Mouse (Mus musculus): ENCODE data around the gene Adgrg1. TPM values are rescaled to one million over a fixed set of nuclear protein-coding genes. Genes with fewer than 3 reads are reported as not detected.

Adgrg1 gene
- polyA plus RNA-seq, 1 experiment from 2014 or later: 107 TPM

DNA sequence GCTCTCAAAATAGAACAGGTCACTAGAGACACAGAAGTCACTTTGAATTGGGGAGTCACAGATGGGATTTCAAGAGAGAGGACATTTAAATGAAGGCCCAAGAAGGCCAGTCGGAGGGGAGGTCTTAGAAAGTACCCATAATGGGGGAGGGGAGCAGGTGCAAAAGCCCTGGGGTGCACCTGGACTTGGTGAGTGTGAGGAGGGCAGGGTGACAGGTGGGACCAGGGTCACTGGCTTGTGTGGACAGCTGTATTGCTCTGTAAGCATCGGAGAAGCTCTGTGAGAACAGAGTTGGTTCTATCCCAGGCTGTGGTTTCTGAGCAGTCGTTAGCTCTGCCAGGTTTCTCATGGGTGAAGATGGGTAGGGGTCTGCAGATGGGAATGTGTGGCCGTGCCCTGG lies 17.5 kb downstream of the Adgrg1 start:
- Histone ChIP-seq H3K27me3 (ENCODE audit: poor library complexity, severe bottlenecking) (no peaks in the 10 kb centered on the region), H3K4me1 (peaks cover 74% of the 10 kb centered on the region), H3K27ac (peak overlapping the region; percentile 96)

DNA sequence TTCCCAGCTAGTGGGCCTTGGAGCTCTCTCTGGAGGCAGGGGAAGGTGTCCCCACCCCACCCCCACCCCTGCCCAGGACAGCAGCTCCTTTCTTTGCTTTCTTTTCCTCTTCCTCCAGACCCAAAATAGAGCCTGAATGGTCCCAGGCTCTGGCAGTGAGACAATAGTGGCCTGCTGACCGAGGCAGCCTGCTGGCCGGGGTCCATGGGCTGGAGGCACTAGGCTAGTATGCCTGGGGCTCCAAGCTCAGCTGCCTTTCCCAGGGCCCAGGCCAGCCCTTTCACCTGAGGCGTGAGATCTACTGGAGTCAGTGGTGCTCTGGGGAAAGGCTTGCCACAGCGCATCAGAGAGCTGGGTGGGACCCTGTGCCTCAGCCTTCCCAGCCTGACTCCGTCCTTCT lies 18.0 kb downstream of the Adgrg1 start:
- 40% methylated on average over 5 of the region's 5 CpGs for WGBS

More for the DNA sequence above, 17.5 kb downstream of the Adgrg1 start:
- H3K9me3 ChIP-seq: no peaks in the 10 kb centered on the region
- no peaks in the 10 kb centered on the region; the same call in 1 of the 2 replicates for H3K36me3 ChIP-seq (replicated peaks)
- WGBS: 83% methylated on average over 4 of the region's 4 CpGs
- DNase-seq (ENCODE audit: extremely low spot score, low spot score): no peak
- no peak overlapping the region; the same call in 1 of the 2 replicates for H3K4me3 ChIP-seq

DNA sequence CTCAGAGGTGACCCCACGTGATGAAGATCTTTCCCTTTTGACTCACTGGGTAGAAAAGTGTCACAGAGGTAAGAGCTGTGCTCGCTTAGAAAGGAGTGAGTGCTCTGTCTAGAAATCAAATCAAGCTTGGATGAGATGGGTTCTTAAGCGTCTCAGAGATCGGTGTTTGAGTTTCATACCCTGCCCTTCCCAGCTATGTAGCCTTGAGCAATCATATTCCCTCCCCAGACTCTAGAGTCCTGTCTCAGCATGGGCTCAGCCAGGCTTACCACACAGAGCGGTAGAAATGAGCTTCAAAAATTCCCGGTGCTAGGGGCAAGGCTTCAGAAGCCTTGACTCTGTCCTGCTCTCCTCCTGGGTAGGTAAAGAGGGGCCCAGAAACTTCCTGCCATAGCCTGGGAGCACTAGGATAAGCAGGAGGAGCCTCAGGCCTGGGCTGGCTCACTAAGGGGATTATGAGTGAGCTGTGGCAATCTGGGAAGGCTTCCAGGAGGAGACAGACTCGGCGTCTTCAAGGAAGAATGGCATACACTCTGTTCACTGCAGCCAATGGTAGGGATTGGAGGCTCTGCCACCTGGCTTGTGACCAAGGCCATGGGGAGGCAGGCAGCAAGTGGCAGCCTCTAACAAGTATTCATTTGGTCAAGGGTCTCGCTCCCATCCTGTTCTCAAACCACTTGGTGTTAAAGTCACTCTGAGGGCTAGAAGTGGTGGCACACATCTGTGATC lies 18.6 kb downstream of the Adgrg1 start:
- Histone ChIP-seq H3K4me1 (peaks cover 79% of the 10 kb centered on the region), H3K36me3 (replicated peaks) (peaks cover 11% of the 10 kb centered on the region), H3K27me3 (ENCODE audit: poor library complexity, severe bottlenecking) (no peaks in the 10 kb centered on the region), H3K9me3 (no peaks in the 10 kb centered on the region), H3K4me3 (peak overlapping the region; percentile 62; the same call in 1 of the 2 replicates), H3K27ac (peak overlapping the region; percentile 96)
- WGBS: 67% methylated on average over 9 of the region's 9 CpGs
- no peak for DNase-seq (ENCODE audit: extremely low spot score, low spot score)

More for the DNA sequence above, 18.0 kb downstream of the Adgrg1 start:
- Histone ChIP-seq H3K4me3 (peak overlapping the region; percentile 15; the same call in 1 of the 2 replicates), H3K9me3 (no peaks in the 10 kb centered on the region), H3K27ac (peak overlapping the region; percentile 96), H3K4me1 (peaks cover 74% of the 10 kb centered on the region), H3K36me3 (replicated peaks) (peaks cover 5% of the 10 kb centered on the region), H3K27me3 (ENCODE audit: poor library complexity, severe bottlenecking) (no peaks in the 10 kb centered on the region)
- peak; percentile 35 for DNase-seq (ENCODE audit: extremely low spot score, low spot score)

DNA sequence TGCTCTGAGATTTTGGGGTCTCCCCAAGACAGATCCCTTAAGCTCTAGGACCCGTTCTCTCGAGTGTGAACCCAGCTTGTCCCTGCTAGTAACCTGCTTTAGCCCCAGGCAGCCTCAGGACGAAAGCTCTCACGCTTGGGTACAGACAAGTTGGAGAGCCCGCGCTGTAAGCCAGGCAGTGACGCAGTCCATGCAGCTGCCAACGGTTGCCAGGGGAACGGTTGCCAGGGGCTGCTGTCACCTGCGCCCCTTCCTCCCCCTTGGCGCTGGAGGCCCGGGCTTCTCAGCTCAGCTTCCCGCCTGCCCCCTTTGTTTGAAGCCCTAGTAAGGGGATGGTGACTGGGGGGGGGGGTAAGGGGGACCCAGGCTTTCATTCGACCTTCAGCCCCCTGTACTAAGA lies 19.5 kb downstream of the Adgrg1 start:
- Histone ChIP-seq H3K27me3 (ENCODE audit: poor library complexity, severe bottlenecking) (no peaks in the 10 kb centered on the region), H3K4me3 (peak overlapping the region; percentile 62), H3K9me3 (no peaks in the 10 kb centered on the region), H3K36me3 (replicated peaks) (peaks cover 19% of the 10 kb centered on the region), H3K4me1 (peaks cover 88% of the 10 kb centered on the region), H3K27ac (peak overlapping the region; percentile 96)
- peak; percentile 95 for DNase-seq (ENCODE audit: extremely low spot score, low spot score)
- under 1% methylated on average over 14 of the region's 14 CpGs for WGBS

DNA sequence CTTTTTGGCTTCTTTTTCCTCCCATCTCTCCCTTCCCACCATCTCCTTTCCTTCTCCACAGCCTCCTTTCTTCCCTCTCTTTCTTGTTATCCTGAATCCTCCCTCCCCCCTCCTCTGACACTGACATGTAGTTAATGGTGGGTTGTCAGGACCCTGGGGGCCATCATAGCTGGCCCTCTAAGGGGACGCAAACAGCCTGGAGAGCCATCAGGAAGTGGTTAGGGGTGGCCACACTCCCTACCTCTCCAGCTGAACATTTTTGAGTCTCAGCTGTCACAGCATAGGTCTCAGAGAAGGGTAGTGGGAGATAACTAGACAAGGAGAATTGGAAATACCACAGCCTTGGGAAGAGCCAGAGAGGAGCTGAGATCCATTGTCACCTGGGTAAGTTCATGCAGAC lies 20.0 kb downstream of the Adgrg1 start:
- peak overlapping the region; percentile 62 for H3K4me3 ChIP-seq
- H3K36me3 ChIP-seq (replicated peaks): peaks cover 19% of the 10 kb centered on the region
- DNase-seq (ENCODE audit: extremely low spot score, low spot score): no peak
- H3K27me3 ChIP-seq (ENCODE audit: poor library complexity, severe bottlenecking): no peaks in the 10 kb centered on the region
- 3% methylated on average over 1 of the region's 1 CpGs for WGBS
- no peaks in the 10 kb centered on the region for H3K9me3 ChIP-seq
- peak overlapping the region; percentile 96 for H3K27ac ChIP-seq
- peaks cover 93% of the 10 kb centered on the region for H3K4me1 ChIP-seq

DNA sequence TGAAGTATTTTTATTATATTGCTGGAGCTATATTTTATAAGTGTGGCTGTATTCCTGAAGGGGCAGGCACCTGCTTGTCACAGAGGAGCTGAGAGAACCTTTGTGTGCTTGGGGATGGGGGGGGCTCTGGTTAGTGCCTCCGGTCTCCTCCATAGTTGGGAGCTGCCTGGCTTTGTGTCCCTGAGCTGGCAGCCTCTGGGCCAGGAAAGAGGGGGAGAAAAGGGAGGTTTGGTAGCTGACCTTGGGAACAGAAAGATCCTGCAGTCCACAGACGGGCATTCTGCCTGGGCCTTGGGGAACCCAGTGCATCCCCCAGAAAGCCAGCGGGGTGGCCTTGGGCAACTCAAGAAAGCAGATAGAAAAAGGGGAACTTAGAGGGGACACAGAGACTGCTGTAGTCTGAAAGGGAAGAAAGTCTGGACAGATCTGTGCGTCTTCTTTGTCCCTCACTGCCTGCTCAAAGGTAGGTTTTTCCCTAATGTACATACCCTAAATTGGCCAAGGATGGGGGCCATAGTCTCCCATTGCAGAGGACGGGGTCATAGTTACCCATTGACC lies 20.9 kb downstream of the Adgrg1 start:
- peak overlapping the region; percentile 62 for H3K4me3 ChIP-seq
- no peak for DNase-seq (ENCODE audit: extremely low spot score, low spot score)
- no peaks in the 10 kb centered on the region for H3K27me3 ChIP-seq (ENCODE audit: poor library complexity, severe bottlenecking)
- peak overlapping the region; percentile 96 for H3K27ac ChIP-seq
- no peaks in the 10 kb centered on the region for H3K9me3 ChIP-seq
- H3K36me3 ChIP-seq (replicated peaks): peaks cover 19% of the 10 kb centered on the region
- WGBS: 65% methylated on average over 5 of the region's 5 CpGs
- peaks cover 100% of the 10 kb centered on the region for H3K4me1 ChIP-seq

DNA sequence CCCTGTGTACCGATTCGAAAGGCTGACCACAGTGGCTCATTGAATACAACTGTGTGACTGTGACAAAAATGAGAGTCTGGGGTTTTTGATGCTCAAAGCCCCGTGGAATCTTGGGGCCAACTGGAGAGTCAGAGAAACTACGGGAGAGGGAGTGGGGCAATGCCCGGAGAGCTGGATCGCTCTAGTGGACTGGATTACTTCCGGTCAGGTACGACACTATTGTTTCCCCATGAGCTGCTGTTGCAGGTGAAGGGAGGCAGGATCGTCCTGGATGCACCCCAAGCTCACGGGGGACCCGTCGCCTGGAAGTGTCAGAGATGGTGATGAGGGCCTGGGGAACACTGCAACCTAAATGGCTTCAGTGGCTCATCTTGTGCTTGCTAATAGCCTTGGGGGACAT lies 21.5 kb downstream of the Adgrg1 start:
- peak overlapping the region; percentile 96 for H3K27ac ChIP-seq
- peak overlapping the region; percentile 62 for H3K4me3 ChIP-seq

DNA sequence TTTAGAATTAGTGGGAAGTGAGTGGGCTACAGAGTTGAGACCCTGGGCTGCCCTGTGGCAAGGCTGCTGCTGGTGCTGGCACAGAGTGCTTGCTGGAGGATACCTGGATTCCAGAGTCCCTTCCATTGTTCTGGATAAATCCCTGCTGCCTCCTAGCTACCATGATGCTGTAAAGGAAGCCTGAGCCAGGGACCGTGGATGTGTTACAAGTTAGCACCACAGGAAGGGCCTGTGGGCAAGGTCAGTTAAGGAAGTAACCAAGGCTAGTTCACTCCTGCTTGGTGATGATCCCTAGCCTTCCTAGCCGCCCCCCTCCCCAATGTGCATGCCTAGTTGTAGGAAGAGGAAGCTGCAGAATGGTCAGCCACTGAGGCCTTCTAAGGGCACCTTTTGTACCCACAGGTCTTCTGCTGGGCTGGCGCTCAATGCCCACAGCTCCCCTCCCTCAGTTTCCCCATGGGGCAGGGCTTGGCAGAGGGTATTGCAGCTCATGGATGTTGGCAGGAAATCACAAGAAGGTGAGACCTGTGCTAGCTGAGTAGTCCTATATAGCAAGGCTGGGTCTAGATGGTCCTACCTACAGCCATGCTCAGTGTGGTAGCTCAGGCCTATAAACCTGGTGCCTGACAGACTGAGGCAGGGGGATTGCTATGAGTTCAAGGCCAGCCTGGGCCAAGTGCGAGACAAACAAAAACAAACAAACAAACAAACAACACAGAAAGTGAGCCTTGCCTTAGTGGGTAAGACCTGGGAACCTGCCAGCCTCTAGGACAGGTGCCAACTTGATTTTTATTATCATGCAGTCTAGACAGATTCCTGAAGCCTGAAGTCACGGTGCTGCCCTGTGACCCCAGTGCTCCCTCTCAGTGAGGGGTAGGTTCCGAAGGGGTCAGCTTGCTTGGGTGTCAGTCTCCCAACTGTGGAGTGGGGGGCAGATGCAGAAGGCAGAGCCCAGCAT lies 22.6 kb downstream of the Adgrg1 start:
- WGBS: 65% methylated on average over 6 of the region's 6 CpGs
- H3K27ac ChIP-seq: peak overlapping the region; percentile 96
- no peak for DNase-seq (ENCODE audit: extremely low spot score, low spot score)
- peaks cover 100% of the 10 kb centered on the region for H3K4me1 ChIP-seq
- peak overlapping the region; percentile 62 for H3K4me3 ChIP-seq
- H3K36me3 ChIP-seq (replicated peaks): peaks cover 28% of the 10 kb centered on the region
- H3K27me3 ChIP-seq (ENCODE audit: poor library complexity, severe bottlenecking): no peaks in the 10 kb centered on the region
- no peaks in the 10 kb centered on the region for H3K9me3 ChIP-seq

More for the DNA sequence above, 21.5 kb downstream of the Adgrg1 start:
- H3K36me3 ChIP-seq (replicated peaks): peaks cover 19% of the 10 kb centered on the region
- H3K9me3 ChIP-seq: no peaks in the 10 kb centered on the region
- no peak for DNase-seq (ENCODE audit: extremely low spot score, low spot score)
- 59% methylated on average over 12 of the region's 12 CpGs for WGBS
- peaks cover 100% of the 10 kb centered on the region for H3K4me1 ChIP-seq
- no peaks in the 10 kb centered on the region for H3K27me3 ChIP-seq (ENCODE audit: poor library complexity, severe bottlenecking)

DNA sequence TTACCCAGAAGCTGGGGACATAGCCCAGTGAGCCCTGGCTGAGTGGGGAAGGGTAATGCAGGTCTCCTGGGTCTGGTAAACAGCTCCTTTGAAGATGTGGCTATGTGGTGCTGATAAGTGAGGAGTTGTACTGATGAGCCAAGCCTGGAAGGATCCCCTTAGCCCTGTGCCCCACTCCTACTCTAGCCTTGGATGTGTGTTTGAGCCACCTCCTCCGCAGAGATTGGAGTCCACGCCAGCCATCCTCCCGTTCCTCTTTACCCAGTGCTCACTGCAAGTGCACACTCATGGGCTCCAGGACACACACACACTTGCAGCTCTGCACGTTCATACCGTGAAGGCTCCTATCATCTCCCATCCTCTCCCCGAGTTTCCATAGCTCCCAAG lies 23.3 kb downstream of the Adgrg1 start:
- Histone ChIP-seq H3K4me3 (peak overlapping the region; percentile 62), H3K27ac (peak overlapping the region; percentile 96), H3K4me1 (peaks cover 96% of the 10 kb centered on the region), H3K9me3 (no peaks in the 10 kb centered on the region), H3K36me3 (replicated peaks) (peaks cover 32% of the 10 kb centered on the region), H3K27me3 (ENCODE audit: poor library complexity, severe bottlenecking) (no peaks in the 10 kb centered on the region)
- no peak for DNase-seq (ENCODE audit: extremely low spot score, low spot score)
- 85% methylated on average over 6 of the region's 6 CpGs for WGBS

DNA sequence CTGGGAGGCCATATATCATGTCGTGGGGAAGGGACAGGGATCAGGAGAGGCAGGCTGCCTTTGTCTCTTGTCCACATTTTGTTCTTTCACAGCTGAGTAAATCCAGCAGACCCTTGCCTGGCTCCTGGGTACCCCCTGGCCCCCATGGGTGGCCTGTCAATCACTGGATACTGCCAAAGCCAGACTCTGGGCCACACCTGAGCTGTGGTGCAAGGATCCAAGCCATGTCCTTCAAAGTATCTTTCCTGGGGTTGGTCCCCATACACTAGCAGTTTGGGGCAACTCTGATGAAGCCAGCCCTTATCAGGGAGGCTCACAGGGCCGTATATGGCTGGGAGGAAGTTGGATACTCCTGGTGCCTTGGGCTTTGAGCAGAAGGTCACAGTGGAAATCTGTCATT lies 23.9 kb downstream of the Adgrg1 start:
- H3K27me3 ChIP-seq (ENCODE audit: poor library complexity, severe bottlenecking): no peaks in the 10 kb centered on the region
- no peaks in the 10 kb centered on the region for H3K9me3 ChIP-seq
- DNase-seq (ENCODE audit: extremely low spot score, low spot score): no peak
- peak overlapping the region; percentile 96 for H3K27ac ChIP-seq
- peaks cover 38% of the 10 kb centered on the region for H3K36me3 ChIP-seq (replicated peaks)
- peak overlapping the region; percentile 62; the same call in 1 of the 2 replicates for H3K4me3 ChIP-seq
- peaks cover 91% of the 10 kb centered on the region for H3K4me1 ChIP-seq
- 61% methylated on average over 2 of the region's 2 CpGs for WGBS

DNA sequence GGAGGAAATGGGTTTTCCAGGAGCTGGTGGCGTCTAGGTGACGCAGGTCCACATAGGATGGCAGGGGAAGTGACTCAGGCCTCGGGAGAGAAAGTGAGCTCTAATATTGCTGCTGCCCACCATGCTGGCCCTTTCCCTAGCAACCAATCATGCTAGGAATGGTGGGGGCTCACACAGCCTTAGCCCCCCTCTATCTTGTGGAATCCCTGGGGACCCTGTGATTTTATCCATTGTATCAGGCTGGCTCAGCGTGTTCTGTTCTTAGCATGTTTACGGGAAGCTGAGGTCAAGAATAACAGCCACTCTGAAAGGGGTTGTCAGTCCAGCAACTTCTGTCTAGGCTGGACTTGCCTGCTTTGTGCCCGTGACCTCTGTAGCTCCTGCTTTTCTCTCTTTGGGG lies 24.5 kb downstream of the Adgrg1 start:
- no peaks in the 10 kb centered on the region for H3K9me3 ChIP-seq
- no peak for DNase-seq (ENCODE audit: extremely low spot score, low spot score)
- peak overlapping the region; percentile 96 for H3K27ac ChIP-seq
- H3K27me3 ChIP-seq (ENCODE audit: poor library complexity, severe bottlenecking): no peaks in the 10 kb centered on the region
- H3K4me3 ChIP-seq: peak overlapping the region; percentile 62; the same call in 1 of the 2 replicates
- H3K36me3 ChIP-seq (replicated peaks): peaks cover 44% of the 10 kb centered on the region
- 78% methylated on average over 6 of the region's 6 CpGs for WGBS
- peaks cover 85% of the 10 kb centered on the region for H3K4me1 ChIP-seq

DNA sequence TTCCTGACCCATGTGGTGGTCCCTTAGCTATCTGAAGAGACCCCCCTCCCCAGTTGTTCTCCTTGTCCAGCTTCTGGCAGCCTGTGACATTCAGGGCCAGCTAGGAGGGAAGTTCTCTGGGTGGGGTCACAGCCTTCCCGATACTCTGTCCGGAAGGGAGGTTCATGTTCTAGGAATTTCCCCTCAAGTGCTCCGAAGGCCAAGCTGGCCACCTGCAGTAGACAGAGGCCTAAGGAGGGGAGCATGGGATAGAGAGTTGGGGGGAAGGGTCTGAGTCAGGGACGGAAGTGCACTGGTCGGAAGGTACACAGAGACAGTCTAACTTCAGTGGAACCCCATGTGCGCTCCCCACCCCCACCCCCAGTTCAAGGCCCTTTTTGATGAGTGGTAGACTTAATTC lies 25.4 kb downstream of the Adgrg1 start:
- Histone ChIP-seq H3K27me3 (ENCODE audit: poor library complexity, severe bottlenecking) (no peaks in the 10 kb centered on the region), H3K36me3 (replicated peaks) (peaks cover 53% of the 10 kb centered on the region), H3K4me1 (peaks cover 75% of the 10 kb centered on the region), H3K27ac (peak overlapping the region; percentile 96), H3K9me3 (no peaks in the 10 kb centered on the region), H3K4me3 (peak overlapping the region; percentile 62)
- DNase-seq (ENCODE audit: extremely low spot score, low spot score): no peak
- 68% methylated on average over 6 of the region's 6 CpGs for WGBS
